Mouse (Mus musculus) kidney, embryonic 14.5 days (tissue): ENCODE measurements around the gene Tmem97. TPM values are rescaled to one million over a fixed set of nuclear protein-coding genes. Genes with fewer than 3 reads are reported as not detected.
"Not testable (repeated sequence)": the region's sequence is repeated elsewhere in the genome, so short reads cannot be mapped to it uniquely, and the experiment has no call there.

Experiments
- ATAC-seq: fragments of 200-750 bp; cut with Nextera tagmentation; 2 replicates; pipeline ENCODE4 v1.8.0; 2017; ENCODE audit warnings: moderate number of reproducible peaks, mild to moderate bottlenecking, moderate TSS enrichment, moderate library complexity; ENCODE audit not compliant: low FRiP score, low TSS enrichment
- H3K27ac ChIP-seq: fragments of 300-500 bp; sonication (generic); 2 replicates; pipeline ENCODE4 v1.5.1; 2014; ENCODE audit warnings: low read depth, mild to moderate bottlenecking, low read length, moderate library complexity, mixed read lengths
- H3K27me3 ChIP-seq: fragments of 300-500 bp; sonication (generic); 2 replicates; pipeline ENCODE4 v1.6.1; 2014; ENCODE audit warnings: mild to moderate bottlenecking, low read length; ENCODE audit not compliant: control insufficient read depth, insufficient read depth
- H3K36me3 ChIP-seq: fragments of 300-500 bp; sonication (generic); 2 replicates; pipeline ENCODE4 v1.6.1; 2014; ENCODE audit warnings: low read length, mixed read lengths; ENCODE audit not compliant: control insufficient read depth, insufficient read depth
- H3K4me1 ChIP-seq: fragments of 300-500 bp; sonication (generic); 2 replicates; pipeline ENCODE4 v1.6.1; 2014; ENCODE audit warnings: low read length, mixed read lengths; ENCODE audit not compliant: control insufficient read depth, insufficient read depth
- H3K4me2 ChIP-seq: fragments of 300-500 bp; sonication (generic); replicated peaks from 2 replicates; pipeline ENCODE4 v1.6.1; 2014; ENCODE audit warnings: low read depth, mild to moderate bottlenecking, low read length
- H3K4me3 ChIP-seq: fragments of 300-500 bp; sonication (generic); 2 replicates; pipeline ENCODE4 v1.5.1; 2014; ENCODE audit warnings: mild to moderate bottlenecking, low read length
- H3K9ac ChIP-seq: fragments of 300-500 bp; sonication (generic); 2 replicates; pipeline ENCODE4 v1.6.1; 2014; ENCODE audit warnings: low read depth, mild to moderate bottlenecking, low read length, moderate library complexity
- H3K9me3 ChIP-seq: fragments of 300-500 bp; sonication (generic); 2 replicates; pipeline ENCODE4 v1.6.1; 2016; ENCODE audit warnings: low read length; ENCODE audit not compliant: control insufficient read depth
- WGBS: fragments of 180-500 bp; shearing (Covaris S2); extraction: QIAGEN DNeasy Blood & Tissue Kit; methylation state at CpG from one replicate; pipeline ENCODE4 v1.1.7; 2014; 5-methylcytosine and 5-hydroxymethylcytosine counted together
- polyA plus RNA-seq: library from polyadenylated mRNA; unstranded; fragments of >200 nt; fragmentation: Nextera tagmentation; extraction: Ambion mirVana; gene quantifications from 2 replicates; pipeline ENCODE4 v1.2.1, GENCODE M21; 2014

The Tmem97 gene
- polyA plus RNA-seq, 1 experiment from 2014 or later: 91.1 TPM

DNA sequence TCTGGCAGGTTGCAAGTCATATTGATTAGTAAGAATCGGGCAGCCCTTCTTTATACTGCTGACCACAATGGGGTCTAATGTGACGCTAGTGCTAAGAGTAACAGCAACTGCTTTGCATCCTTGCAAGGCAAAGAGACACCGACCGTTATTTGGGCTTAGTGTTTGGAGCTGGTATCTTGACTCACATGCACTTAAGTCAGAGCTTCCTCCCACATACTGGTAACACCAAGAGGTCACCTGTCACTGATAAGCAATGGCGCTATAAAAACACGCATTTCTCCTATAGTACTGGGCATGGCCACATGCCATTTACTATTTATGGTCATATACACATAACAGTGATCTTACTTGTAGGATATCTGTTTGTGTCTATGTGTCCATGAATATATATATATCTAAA, 32.3 kb upstream of the Tmem97 start:
- H3K27ac ChIP-seq: no peak overlapping the region
- no peaks in the 10 kb centered on the region for H3K27me3 ChIP-seq
- no peak overlapping the region for H3K4me3 ChIP-seq
- H3K4me2 ChIP-seq: no peak overlapping the region
- H3K9me3 ChIP-seq: peaks cover 3% of the 10 kb centered on the region; the same call in 1 of the 2 replicates
- no peaks in the 10 kb centered on the region for H3K4me1 ChIP-seq
- peaks cover 38% of the 10 kb centered on the region for H3K36me3 ChIP-seq
- no peak for ATAC-seq
- 80% methylated on average over 6 of the region's 6 CpGs for WGBS
- H3K9ac ChIP-seq: no peak overlapping the region

- Histone ChIP-seq H3K9me3 (no peaks in the 10 kb centered on the region), H3K36me3 (peaks cover 43% of the 10 kb centered on the region), H3K9ac (no peak overlapping the region), H3K27ac (no peak overlapping the region), H3K4me3 (no peak overlapping the region), H3K27me3 (no peaks in the 10 kb centered on the region), H3K4me2 (no peak overlapping the region), H3K4me1 (peaks cover 2% of the 10 kb centered on the region; the same call in 1 of the 2 replicates)
- 25% methylated on average over 2 of the region's 2 CpGs for WGBS
- no peak for ATAC-seq
Measured at GRCm38 (mm10) chr11:78574975-78575374, 24.4 kb upstream of the Tmem97 start.

DNA sequence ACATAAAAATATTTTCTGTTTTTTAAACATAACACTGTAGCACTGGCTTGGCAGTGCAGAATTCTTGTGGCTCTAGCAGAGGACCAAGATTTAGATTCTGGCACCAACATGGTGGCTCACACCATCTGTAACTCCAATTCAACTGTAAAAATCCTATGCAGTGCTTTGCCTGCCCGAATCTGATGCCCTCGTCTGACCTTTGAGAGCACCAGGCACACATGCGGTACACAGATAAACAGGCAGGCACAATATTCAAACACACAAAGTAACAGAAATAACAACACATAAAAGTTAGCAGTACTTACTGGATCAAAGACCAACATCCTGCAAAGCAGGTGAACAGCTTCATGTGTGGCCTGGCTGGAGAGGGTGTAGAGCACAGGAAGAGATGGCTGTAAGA, 24.0 kb upstream of the Tmem97 start:
- Histone ChIP-seq H3K4me2 (no peak overlapping the region), H3K4me1 (peaks cover 7% of the 10 kb centered on the region; the same call in 1 of the 2 replicates), H3K36me3 (peaks cover 43% of the 10 kb centered on the region), H3K9me3 (no peaks in the 10 kb centered on the region), H3K4me3 (no peak overlapping the region), H3K27me3 (no peaks in the 10 kb centered on the region), H3K9ac (no peak overlapping the region), H3K27ac (no peak overlapping the region)
- no peak for ATAC-seq
- WGBS: 87% methylated on average over 3 of the region's 3 CpGs

DNA sequence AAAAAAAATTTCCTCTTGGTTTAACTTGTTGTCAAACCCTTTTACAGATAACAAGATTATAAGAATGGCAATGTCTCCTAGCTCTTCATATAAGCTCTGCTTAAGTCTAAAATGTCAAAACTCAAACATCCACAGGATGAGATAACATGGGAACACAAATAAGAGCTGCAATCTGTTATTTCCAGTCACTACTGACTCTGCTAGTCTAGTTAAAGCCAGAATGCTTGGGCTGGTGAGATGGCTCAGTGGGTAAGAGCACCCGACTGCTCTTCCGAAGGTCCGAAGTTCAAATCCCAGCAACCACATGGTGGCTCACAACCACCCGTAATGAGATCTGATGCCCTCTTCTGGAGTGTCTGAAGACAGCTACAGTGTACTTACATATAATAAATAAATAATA, 23.5 kb upstream of the Tmem97 start:
- ATAC-seq: not testable (repeated sequence)
- H3K36me3 ChIP-seq: peaks cover 44% of the 10 kb centered on the region

DNA sequence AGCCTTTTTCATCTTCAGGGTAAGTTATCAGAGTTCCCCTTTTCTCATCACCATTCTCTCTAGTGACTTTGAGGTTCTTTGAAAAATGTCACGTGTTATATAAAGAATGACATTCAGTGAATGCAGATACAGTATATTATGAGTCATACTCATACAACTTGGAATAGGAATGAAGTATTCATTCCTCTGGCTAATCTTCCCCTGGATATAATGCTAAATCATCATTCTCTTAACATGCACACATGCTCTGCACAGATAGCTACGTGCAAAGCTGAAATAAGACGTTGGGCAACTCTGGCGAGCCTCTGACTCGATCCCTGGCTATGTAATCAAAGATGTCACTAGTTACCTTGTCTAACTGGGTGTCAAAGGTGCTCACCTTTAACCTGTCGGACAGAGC, 21.3 kb upstream of the Tmem97 start:
- 91% methylated on average over 6 of the region's 6 CpGs for WGBS
- ATAC-seq: no peak
- Histone ChIP-seq H3K27ac (no peak overlapping the region), H3K9me3 (no peaks in the 10 kb centered on the region), H3K4me2 (no peak overlapping the region), H3K4me1 (peaks cover 9% of the 10 kb centered on the region; the same call in 1 of the 2 replicates), H3K4me3 (no peak overlapping the region), H3K9ac (no peak overlapping the region), H3K36me3 (peaks cover 38% of the 10 kb centered on the region), H3K27me3 (no peaks in the 10 kb centered on the region)

More for the DNA sequence above, 23.5 kb upstream of the Tmem97 start:
- H3K27ac ChIP-seq, H3K9me3 ChIP-seq, H3K9ac ChIP-seq, H3K27me3 ChIP-seq, H3K4me2 ChIP-seq, H3K4me3 ChIP-seq, H3K4me1 ChIP-seq: not testable (repeated sequence)
- 99% methylated on average over 3 of the region's 4 CpGs for WGBS

DNA sequence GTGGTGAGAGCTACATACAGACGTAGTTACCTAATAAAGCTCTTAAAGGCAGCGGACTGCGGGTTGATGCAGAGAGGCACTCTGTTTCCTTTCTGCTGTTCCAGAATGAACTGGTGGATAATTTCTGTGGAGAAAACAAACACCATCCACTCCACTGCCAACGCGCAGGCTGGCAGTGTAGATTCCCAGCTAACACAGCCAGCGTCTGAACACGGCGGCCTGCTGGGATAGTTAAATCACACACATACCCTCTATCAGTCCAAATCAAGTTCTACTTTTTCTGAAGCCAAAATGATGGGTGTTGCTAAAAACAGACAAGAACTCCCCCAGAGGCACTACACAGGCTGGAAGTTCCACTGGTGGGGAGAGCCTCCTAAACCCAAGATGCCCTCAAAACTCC, 20.9 kb upstream of the Tmem97 start:
- 94% methylated on average over 8 of the region's 8 CpGs for WGBS
- H3K9ac ChIP-seq: no peak overlapping the region
- H3K9me3 ChIP-seq: no peaks in the 10 kb centered on the region
- no peak overlapping the region for H3K27ac ChIP-seq
- no peaks in the 10 kb centered on the region for H3K27me3 ChIP-seq
- no peak for ATAC-seq
- peaks cover 36% of the 10 kb centered on the region for H3K36me3 ChIP-seq
- no peak overlapping the region for H3K4me3 ChIP-seq
- peaks cover 13% of the 10 kb centered on the region; the same call in 1 of the 2 replicates for H3K4me1 ChIP-seq
- H3K4me2 ChIP-seq: no peak overlapping the region

- H3K9ac ChIP-seq: no peak overlapping the region
- no peak overlapping the region for H3K27ac ChIP-seq
- H3K36me3 ChIP-seq: peaks cover 31% of the 10 kb centered on the region
- no peaks in the 10 kb centered on the region for H3K27me3 ChIP-seq
- no peak overlapping the region for H3K4me2 ChIP-seq
- ATAC-seq: no peak
- H3K4me1 ChIP-seq: peaks cover 15% of the 10 kb centered on the region; the same call in 1 of the 2 replicates
- no peak overlapping the region for H3K4me3 ChIP-seq
- 55% methylated on average over 3 of the region's 3 CpGs for WGBS
- no peaks in the 10 kb centered on the region for H3K9me3 ChIP-seq
Measured at GRCm38 (mm10) chr11:78569806-78570205, 19.2 kb upstream of the Tmem97 start.

- Histone ChIP-seq H3K9ac (no peak overlapping the region), H3K4me3 (no peak overlapping the region), H3K9me3 (no peaks in the 10 kb centered on the region), H3K4me2 (no peak overlapping the region), H3K27ac (no peak overlapping the region), H3K4me1 (peaks cover 15% of the 10 kb centered on the region; the same call in 1 of the 2 replicates), H3K27me3 (no peaks in the 10 kb centered on the region), H3K36me3 (peaks cover 26% of the 10 kb centered on the region)
- ATAC-seq: no peak
- WGBS: 73% methylated on average over 10 of the region's 10 CpGs
Measured at GRCm38 (mm10) chr11:78568827-78569226, 18.2 kb upstream of the Tmem97 start.

DNA sequence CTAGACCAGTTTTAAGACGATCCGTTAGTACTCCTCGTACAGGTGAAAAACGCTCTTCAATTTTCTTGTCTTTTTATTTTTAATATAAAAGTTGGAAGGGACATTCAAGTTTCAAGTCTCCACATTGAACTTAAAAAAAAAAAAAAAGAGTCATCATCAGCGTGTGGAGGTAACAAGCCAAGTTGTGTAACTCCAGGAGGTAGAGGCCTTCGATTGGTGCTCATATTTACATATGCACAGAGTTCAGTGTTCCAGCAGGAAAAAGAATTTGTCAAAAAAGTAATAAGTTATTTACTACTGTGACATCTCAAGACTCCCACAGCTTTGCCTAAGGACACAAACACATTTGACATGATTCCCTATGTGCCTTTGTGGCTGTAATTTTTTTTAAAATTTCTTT, 17.0 kb upstream of the Tmem97 start:
- Histone ChIP-seq H3K9ac (no peak overlapping the region), H3K27ac (no peak overlapping the region), H3K36me3 (peaks cover 19% of the 10 kb centered on the region), H3K9me3 (no peaks in the 10 kb centered on the region), H3K4me2 (no peak overlapping the region), H3K27me3 (no peaks in the 10 kb centered on the region), H3K4me3 (no peak overlapping the region), H3K4me1 (peaks cover 15% of the 10 kb centered on the region; the same call in 1 of the 2 replicates)
- ATAC-seq: no peak
- 84% methylated on average over 6 of the region's 6 CpGs for WGBS
